Mouse (Mus musculus): ENCODE data around the gene B230104I21Rik. TPM values are rescaled to one million over a fixed set of nuclear protein-coding genes. Genes with fewer than 3 reads are reported as not detected.

Gene B230104I21Rik
- polyA plus RNA-seq, 1 experiment from 2014 or later = not detected

GRCm38 (mm10) chr4:154385918-154386317 lies 50.0 kb downstream of the B230104I21Rik start:
- Histone ChIP-seq H3K4me2 (ENCODE audit: low read length) (no peak overlapping the region), H3K27ac (ENCODE audit: low read length) (no peak overlapping the region), H3K27me3 (replicated peaks; ENCODE audit: control insufficient read depth, insufficient read depth, low read length) (no peaks in the 10 kb centered on the region), H3K4me1 (replicated peaks; ENCODE audit: control insufficient read depth, insufficient read depth, low read length) (peaks cover 19% of the 10 kb centered on the region), H3K4me3 (replicated peaks; ENCODE audit: low read length) (no peak overlapping the region), H3K9me3 (ENCODE audit: control insufficient read depth, low read length) (no peaks in the 10 kb centered on the region), H3K36me3 (ENCODE audit: control insufficient read depth, insufficient read depth) (no peaks in the 10 kb centered on the region), H3K9ac (replicated peaks; ENCODE audit: low read depth, low read length) (no peak overlapping the region)
- WGBS = 56% methylated on average over 2 of the region's 2 CpGs
- no peak for ATAC-seq

GRCm38 (mm10) chr4:154386810-154387209 lies 50.9 kb downstream of the B230104I21Rik start:
- no peak overlapping the region for H3K4me2 ChIP-seq (ENCODE audit: low read length)
- no peaks in the 10 kb centered on the region for H3K9me3 ChIP-seq (ENCODE audit: control insufficient read depth, low read length)
- peaks cover 24% of the 10 kb centered on the region for H3K4me1 ChIP-seq (replicated peaks; ENCODE audit: control insufficient read depth, insufficient read depth, low read length)
- no peaks in the 10 kb centered on the region for H3K27me3 ChIP-seq (replicated peaks; ENCODE audit: control insufficient read depth, insufficient read depth, low read length)
- no peak for ATAC-seq
- H3K4me3 ChIP-seq (replicated peaks; ENCODE audit: low read length) = no peak overlapping the region
- no peak overlapping the region for H3K27ac ChIP-seq (ENCODE audit: low read length)
- WGBS = 47% methylated on average over 8 of the region's 8 CpGs
- H3K36me3 ChIP-seq (ENCODE audit: control insufficient read depth, insufficient read depth) = no peaks in the 10 kb centered on the region
- no peak overlapping the region for H3K9ac ChIP-seq (replicated peaks; ENCODE audit: low read depth, low read length)

GRCm38 (mm10) chr4:154389641-154390040 lies 53.7 kb downstream of the B230104I21Rik start:
- H3K27ac ChIP-seq (ENCODE audit: low read length) = peak overlapping the region; percentile 49; the same call in 1 of the 2 replicates
- H3K9me3 ChIP-seq (ENCODE audit: control insufficient read depth, low read length) = no peaks in the 10 kb centered on the region
- ATAC-seq = no peak
- no peak overlapping the region for H3K4me2 ChIP-seq (ENCODE audit: low read length)
- no peak overlapping the region for H3K4me3 ChIP-seq (replicated peaks; ENCODE audit: low read length)
- WGBS = 92% methylated on average over 2 of the region's 2 CpGs
- H3K27me3 ChIP-seq (replicated peaks; ENCODE audit: control insufficient read depth, insufficient read depth, low read length) = no peaks in the 10 kb centered on the region
- H3K36me3 ChIP-seq (ENCODE audit: control insufficient read depth, insufficient read depth) = no peaks in the 10 kb centered on the region
- H3K4me1 ChIP-seq (replicated peaks; ENCODE audit: control insufficient read depth, insufficient read depth, low read length) = peaks cover 41% of the 10 kb centered on the region
- H3K9ac ChIP-seq (replicated peaks; ENCODE audit: low read depth, low read length) = no peak overlapping the region

GRCm38 (mm10) chr4:154390333-154391080 lies 54.6 kb downstream of the B230104I21Rik start:
- Histone ChIP-seq H3K4me2 (ENCODE audit: low read length) (no peak overlapping the region), H3K27me3 (replicated peaks; ENCODE audit: control insufficient read depth, insufficient read depth, low read length) (no peaks in the 10 kb centered on the region), H3K4me1 (replicated peaks; ENCODE audit: control insufficient read depth, insufficient read depth, low read length) (peaks cover 41% of the 10 kb centered on the region), H3K27ac (ENCODE audit: low read length) (peak overlapping the region; percentile 49), H3K9ac (replicated peaks; ENCODE audit: low read depth, low read length) (peak overlapping the region; percentile 43), H3K4me3 (replicated peaks; ENCODE audit: low read length) (no peak overlapping the region), H3K9me3 (ENCODE audit: control insufficient read depth, low read length) (no peaks in the 10 kb centered on the region), H3K36me3 (ENCODE audit: control insufficient read depth, insufficient read depth) (no peaks in the 10 kb centered on the region)
- ATAC-seq = peak; percentile 58
- WGBS = 6% methylated on average over 20 of the region's 20 CpGs

- peaks cover 35% of the 10 kb centered on the region for H3K4me1 ChIP-seq (replicated peaks; ENCODE audit: control insufficient read depth, insufficient read depth, low read length)
- no peak overlapping the region for H3K27ac ChIP-seq (ENCODE audit: low read length)
- no peak for ATAC-seq
- no peak overlapping the region for H3K4me2 ChIP-seq (ENCODE audit: low read length)
- no peaks in the 10 kb centered on the region for H3K27me3 ChIP-seq (replicated peaks; ENCODE audit: control insufficient read depth, insufficient read depth, low read length)
- no peaks in the 10 kb centered on the region for H3K9me3 ChIP-seq (ENCODE audit: control insufficient read depth, low read length)
- WGBS = 91% methylated on average over 1 of the region's 1 CpGs
- H3K36me3 ChIP-seq (ENCODE audit: control insufficient read depth, insufficient read depth) = no peaks in the 10 kb centered on the region
- H3K4me3 ChIP-seq (replicated peaks; ENCODE audit: low read length) = no peak overlapping the region
- no peak overlapping the region for H3K9ac ChIP-seq (replicated peaks; ENCODE audit: low read depth, low read length)
These were observed 56.7 kb downstream of the B230104I21Rik start for GRCm38 (mm10) chr4:154392641-154393040.

GRCm38 (mm10) chr4:154393196-154394122 lies 57.5 kb downstream of the B230104I21Rik start:
- no peak for ATAC-seq
- peaks cover 35% of the 10 kb centered on the region for H3K4me1 ChIP-seq (replicated peaks; ENCODE audit: control insufficient read depth, insufficient read depth, low read length)
- no peaks in the 10 kb centered on the region for H3K27me3 ChIP-seq (replicated peaks; ENCODE audit: control insufficient read depth, insufficient read depth, low read length)
- no peak overlapping the region for H3K4me3 ChIP-seq (replicated peaks; ENCODE audit: low read length)
- no peak overlapping the region for H3K9ac ChIP-seq (replicated peaks; ENCODE audit: low read depth, low read length)
- no peaks in the 10 kb centered on the region for H3K9me3 ChIP-seq (ENCODE audit: control insufficient read depth, low read length)
- no peak overlapping the region for H3K4me2 ChIP-seq (ENCODE audit: low read length)
- WGBS = 40% methylated on average over 18 of the region's 18 CpGs
- no peak overlapping the region for H3K27ac ChIP-seq (ENCODE audit: low read length)
- no peaks in the 10 kb centered on the region for H3K36me3 ChIP-seq (ENCODE audit: control insufficient read depth, insufficient read depth)

- Histone ChIP-seq H3K27ac (ENCODE audit: low read length) (no peak overlapping the region), H3K4me2 (ENCODE audit: low read length) (no peak overlapping the region), H3K4me3 (replicated peaks; ENCODE audit: low read length) (no peak overlapping the region), H3K9me3 (ENCODE audit: control insufficient read depth, low read length) (no peaks in the 10 kb centered on the region), H3K36me3 (ENCODE audit: control insufficient read depth, insufficient read depth) (no peaks in the 10 kb centered on the region), H3K9ac (replicated peaks; ENCODE audit: low read depth, low read length) (no peak overlapping the region), H3K4me1 (replicated peaks; ENCODE audit: control insufficient read depth, insufficient read depth, low read length) (peaks cover 35% of the 10 kb centered on the region), H3K27me3 (replicated peaks; ENCODE audit: control insufficient read depth, insufficient read depth, low read length) (no peaks in the 10 kb centered on the region)
- ATAC-seq = no peak
- WGBS = 31% methylated on average over 7 of the region's 7 CpGs
These were observed 58.3 kb downstream of the B230104I21Rik start for GRCm38 (mm10) chr4:154394123-154394722.

- WGBS = 37% methylated on average over 14 of the region's 14 CpGs
- Histone ChIP-seq H3K4me2 (ENCODE audit: low read length) (no peak overlapping the region), H3K4me3 (replicated peaks; ENCODE audit: low read length) (no peak overlapping the region), H3K4me1 (replicated peaks; ENCODE audit: control insufficient read depth, insufficient read depth, low read length) (peaks cover 25% of the 10 kb centered on the region), H3K27me3 (replicated peaks; ENCODE audit: control insufficient read depth, insufficient read depth, low read length) (no peaks in the 10 kb centered on the region), H3K9ac (replicated peaks; ENCODE audit: low read depth, low read length) (no peak overlapping the region), H3K27ac (ENCODE audit: low read length) (no peak overlapping the region), H3K36me3 (ENCODE audit: control insufficient read depth, insufficient read depth) (no peaks in the 10 kb centered on the region), H3K9me3 (ENCODE audit: control insufficient read depth, low read length) (no peaks in the 10 kb centered on the region)
- peak; percentile 76 for ATAC-seq
These were observed 60.9 kb downstream of the B230104I21Rik start for GRCm38 (mm10) chr4:154396652-154397301.
